Mouse (Mus musculus): Measurements from ENCODE around the gene Hadhb. TPM values are rescaled to one million over a fixed set of nuclear protein-coding genes. Genes with fewer than 3 reads are reported as not detected.

Hadhb gene
- polyA plus RNA-seq, 1 experiment from 2014 or later: 53.6 TPM

DNA sequence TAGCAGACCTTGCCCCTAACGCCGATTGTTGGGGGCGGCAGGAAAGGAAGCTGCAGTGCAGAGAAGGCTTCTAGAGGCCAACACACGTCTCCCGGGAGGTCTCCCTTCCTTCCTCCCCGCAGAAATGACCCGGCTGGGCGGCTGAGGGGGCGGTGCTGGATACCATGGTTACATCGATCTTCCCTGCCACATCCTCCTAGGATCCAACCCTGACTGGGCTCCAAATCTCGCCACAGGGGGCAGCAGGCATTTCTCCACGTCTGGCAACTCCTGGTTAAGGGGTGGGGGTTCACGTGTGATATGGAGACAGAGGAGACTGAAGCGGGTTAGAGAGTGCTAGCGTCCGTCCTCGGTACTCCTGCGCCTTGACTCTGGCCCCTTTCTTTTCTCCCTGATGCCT lies 43.9 kb upstream of the Hadhb start:
- no peak overlapping the region for H3K9ac ChIP-seq (ENCODE audit: low read depth, low read length)
- no peaks in the 10 kb centered on the region for H3K27me3 ChIP-seq (ENCODE audit: control insufficient read depth, insufficient read depth, low read depth, low read length)
- H3K4me3 ChIP-seq (ENCODE audit: low read depth, low read length): peak overlapping the region; percentile 18
- H3K4me1 ChIP-seq (ENCODE audit: control insufficient read depth, insufficient read depth, low read length): peaks cover 35% of the 10 kb centered on the region
- peak overlapping the region; percentile 58 for H3K27ac ChIP-seq (ENCODE audit: low read length)
- peak; percentile 23 for ATAC-seq
- no peaks in the 10 kb centered on the region for H3K9me3 ChIP-seq (replicated peaks; ENCODE audit: control insufficient read depth, low read length, poor library complexity, severe bottlenecking)
- H3K4me2 ChIP-seq (ENCODE audit: low read length): peak overlapping the region; percentile 49
- H3K36me3 ChIP-seq (ENCODE audit: control insufficient read depth, insufficient read depth, low read length): no peaks in the 10 kb centered on the region
- WGBS: 5% methylated on average over 18 of the region's 18 CpGs

GRCm38 (mm10) chr5:30111771-30112170 lies 43.3 kb upstream of the Hadhb start:
- no peak overlapping the region for H3K27ac ChIP-seq (ENCODE audit: low read length)
- H3K9me3 ChIP-seq (replicated peaks; ENCODE audit: control insufficient read depth, low read length, poor library complexity, severe bottlenecking): no peaks in the 10 kb centered on the region
- ATAC-seq: no peak
- H3K4me1 ChIP-seq (ENCODE audit: control insufficient read depth, insufficient read depth, low read length): peaks cover 28% of the 10 kb centered on the region
- H3K27me3 ChIP-seq (ENCODE audit: control insufficient read depth, insufficient read depth, low read depth, low read length): no peaks in the 10 kb centered on the region
- H3K4me3 ChIP-seq (ENCODE audit: low read depth, low read length): no peak overlapping the region
- H3K36me3 ChIP-seq (ENCODE audit: control insufficient read depth, insufficient read depth, low read length): peaks cover 4% of the 10 kb centered on the region; the same call in 1 of the 2 replicates
- no peak overlapping the region for H3K4me2 ChIP-seq (ENCODE audit: low read length)
- H3K9ac ChIP-seq (ENCODE audit: low read depth, low read length): no peak overlapping the region
- 67% methylated on average over 3 of the region's 3 CpGs for WGBS

- Histone ChIP-seq H3K4me3 (ENCODE audit: low read depth, low read length) (no peak overlapping the region), H3K9me3 (replicated peaks; ENCODE audit: control insufficient read depth, low read length, poor library complexity, severe bottlenecking) (no peaks in the 10 kb centered on the region), H3K27me3 (ENCODE audit: control insufficient read depth, insufficient read depth, low read depth, low read length) (no peaks in the 10 kb centered on the region), H3K4me1 (ENCODE audit: control insufficient read depth, insufficient read depth, low read length) (peaks cover 20% of the 10 kb centered on the region), H3K36me3 (ENCODE audit: control insufficient read depth, insufficient read depth, low read length) (peaks cover 4% of the 10 kb centered on the region; the same call in 1 of the 2 replicates), H3K27ac (ENCODE audit: low read length) (no peak overlapping the region), H3K4me2 (ENCODE audit: low read length) (no peak overlapping the region), H3K9ac (ENCODE audit: low read depth, low read length) (no peak overlapping the region)
- WGBS: 90% methylated on average over 3 of the region's 3 CpGs
- ATAC-seq: no peak
Measured at GRCm38 (mm10) chr5:30112533-30113068, 42.4 kb upstream of the Hadhb start.

DNA sequence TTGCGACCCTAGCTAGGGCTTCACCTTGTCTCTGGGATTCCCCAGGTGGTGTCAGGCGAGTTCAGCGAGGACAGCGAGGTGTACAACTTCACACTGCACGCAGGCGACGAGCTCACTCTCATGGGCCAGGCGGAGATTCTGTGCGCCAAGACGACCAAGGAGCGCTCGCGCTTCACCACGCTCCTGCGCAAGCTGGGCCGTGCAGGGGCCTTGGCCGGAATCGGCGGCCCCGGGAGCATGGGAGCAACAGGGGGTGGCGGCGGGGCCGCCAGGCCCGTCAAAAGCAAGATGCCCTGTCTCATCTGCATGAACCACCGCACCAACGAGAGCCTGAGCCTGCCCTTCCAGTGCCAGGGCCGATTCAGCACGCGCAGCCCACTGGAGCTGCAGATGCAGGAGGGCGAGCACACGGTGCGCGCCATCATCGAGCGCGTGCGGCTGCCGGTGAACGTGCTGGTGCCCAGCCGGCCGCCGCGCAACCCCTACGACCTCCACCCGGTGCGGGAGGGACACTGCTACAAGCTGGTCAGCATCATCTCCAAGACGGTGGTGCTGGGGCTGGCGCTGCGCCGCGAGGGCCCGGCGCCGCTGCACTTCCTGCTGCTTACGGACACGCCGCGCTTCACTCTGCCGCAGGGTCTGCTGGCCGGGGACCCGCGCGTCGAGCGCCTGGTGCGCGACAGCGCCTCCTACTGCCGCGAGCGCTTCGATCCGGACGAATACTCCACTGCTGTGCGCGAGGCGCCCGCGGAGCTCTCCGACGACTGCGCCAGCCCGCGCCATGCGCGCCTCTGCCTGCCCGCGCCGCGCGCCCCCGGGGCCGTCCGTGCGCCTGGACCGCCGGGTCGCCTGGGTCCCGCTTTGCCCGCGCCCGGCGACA lies 40.9 kb upstream of the Hadhb start:
- no peaks in the 10 kb centered on the region for H3K9me3 ChIP-seq (replicated peaks; ENCODE audit: control insufficient read depth, low read length, poor library complexity, severe bottlenecking)
- no peaks in the 10 kb centered on the region for H3K27me3 ChIP-seq (ENCODE audit: control insufficient read depth, insufficient read depth, low read depth, low read length)
- H3K9ac ChIP-seq (ENCODE audit: low read depth, low read length): peak overlapping the region; percentile 72
- peak overlapping the region; percentile 58 for H3K4me3 ChIP-seq (ENCODE audit: low read depth, low read length)
- WGBS: 2% methylated on average over 90 of the region's 103 CpGs
- H3K27ac ChIP-seq (ENCODE audit: low read length): peak overlapping the region; percentile 73
- peaks cover 10% of the 10 kb centered on the region; the same call in 1 of the 2 replicates for H3K36me3 ChIP-seq (ENCODE audit: control insufficient read depth, insufficient read depth, low read length)
- peak; percentile 87 for ATAC-seq
- H3K4me2 ChIP-seq (ENCODE audit: low read length): peak overlapping the region; percentile 74
- peaks cover 18% of the 10 kb centered on the region for H3K4me1 ChIP-seq (ENCODE audit: control insufficient read depth, insufficient read depth, low read length)

DNA sequence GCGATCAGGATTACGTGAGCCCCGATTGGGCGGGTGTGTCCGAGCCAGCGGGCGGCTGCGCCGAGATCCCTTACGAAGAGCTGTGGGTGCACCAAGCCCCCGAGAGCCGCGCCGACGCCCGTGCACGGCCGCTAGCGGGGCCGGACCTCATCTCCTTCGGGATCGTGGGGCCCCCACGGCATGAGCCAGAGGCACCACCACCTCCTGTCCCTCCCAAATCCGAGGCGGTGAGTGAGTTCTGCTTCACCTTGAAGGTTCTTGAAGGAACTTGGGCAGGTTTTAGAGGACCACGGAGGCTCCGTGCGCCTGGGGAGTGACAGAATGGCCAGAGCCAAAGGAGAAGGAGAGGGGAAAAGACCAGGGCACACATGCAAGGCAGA lies 40.3 kb upstream of the Hadhb start:
- Histone ChIP-seq H3K36me3 (ENCODE audit: control insufficient read depth, insufficient read depth, low read length) (peaks cover 10% of the 10 kb centered on the region; the same call in 1 of the 2 replicates), H3K9ac (ENCODE audit: low read depth, low read length) (peak overlapping the region; percentile 72), H3K4me3 (ENCODE audit: low read depth, low read length) (peak overlapping the region; percentile 58), H3K4me1 (ENCODE audit: control insufficient read depth, insufficient read depth, low read length) (peaks cover 18% of the 10 kb centered on the region), H3K27me3 (ENCODE audit: control insufficient read depth, insufficient read depth, low read depth, low read length) (no peaks in the 10 kb centered on the region), H3K27ac (ENCODE audit: low read length) (no peak overlapping the region), H3K4me2 (ENCODE audit: low read length) (peak overlapping the region; percentile 74), H3K9me3 (replicated peaks; ENCODE audit: control insufficient read depth, low read length, poor library complexity, severe bottlenecking) (no peaks in the 10 kb centered on the region)
- WGBS: 6% methylated on average over 21 of the region's 28 CpGs
- no peak; the same call in 1 of the 2 replicates for ATAC-seq

GRCm38 (mm10) chr5:30115718-30116117 lies 39.3 kb upstream of the Hadhb start:
- peaks cover 10% of the 10 kb centered on the region; the same call in 1 of the 2 replicates for H3K36me3 ChIP-seq (ENCODE audit: control insufficient read depth, insufficient read depth, low read length)
- no peaks in the 10 kb centered on the region for H3K9me3 ChIP-seq (replicated peaks; ENCODE audit: control insufficient read depth, low read length, poor library complexity, severe bottlenecking)
- H3K4me1 ChIP-seq (ENCODE audit: control insufficient read depth, insufficient read depth, low read length): peaks cover 11% of the 10 kb centered on the region
- ATAC-seq: no peak
- no peak overlapping the region for H3K4me3 ChIP-seq (ENCODE audit: low read depth, low read length)
- no peak overlapping the region for H3K4me2 ChIP-seq (ENCODE audit: low read length)
- no peaks in the 10 kb centered on the region for H3K27me3 ChIP-seq (ENCODE audit: control insufficient read depth, insufficient read depth, low read depth, low read length)
- H3K9ac ChIP-seq (ENCODE audit: low read depth, low read length): no peak overlapping the region
- WGBS: 45% methylated on average over 10 of the region's 10 CpGs
- H3K27ac ChIP-seq (ENCODE audit: low read length): no peak overlapping the region

GRCm38 (mm10) chr5:30118018-30118417 lies 37.0 kb upstream of the Hadhb start:
- Histone ChIP-seq H3K27me3 (ENCODE audit: control insufficient read depth, insufficient read depth, low read depth, low read length) (no peaks in the 10 kb centered on the region), H3K9me3 (replicated peaks; ENCODE audit: control insufficient read depth, low read length, poor library complexity, severe bottlenecking) (no peaks in the 10 kb centered on the region), H3K27ac (ENCODE audit: low read length) (no peak overlapping the region), H3K9ac (ENCODE audit: low read depth, low read length) (no peak overlapping the region), H3K36me3 (ENCODE audit: control insufficient read depth, insufficient read depth, low read length) (peaks cover 27% of the 10 kb centered on the region), H3K4me2 (ENCODE audit: low read length) (no peak overlapping the region), H3K4me3 (ENCODE audit: low read depth, low read length) (no peak overlapping the region), H3K4me1 (ENCODE audit: control insufficient read depth, insufficient read depth, low read length) (0 out of 2 replicates have a peak, but pooled peaks cover 3% of the 10 kb centered on the region)
- WGBS: 92% methylated on average over 1 of the region's 1 CpGs
- ATAC-seq: no peak

DNA sequence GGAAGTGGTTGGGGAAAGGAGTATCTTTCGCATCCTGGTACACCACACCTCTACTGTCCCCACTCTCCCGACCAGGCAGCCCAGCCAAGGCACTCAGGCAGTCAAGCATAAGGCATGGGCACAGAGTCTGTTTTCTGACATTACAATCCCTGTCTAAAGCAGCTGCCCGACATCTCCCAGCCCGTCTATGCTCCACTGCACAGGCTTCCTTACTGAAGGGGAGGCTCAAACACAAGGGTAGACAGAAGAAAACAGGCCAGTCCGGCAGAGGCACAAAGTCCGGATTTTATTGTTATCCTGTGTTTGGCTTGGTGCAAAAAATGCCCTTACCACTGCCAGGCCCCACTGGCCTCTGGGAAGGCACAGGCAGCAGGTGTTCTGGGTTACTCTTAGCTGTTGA lies 35.9 kb upstream of the Hadhb start:
- no peak overlapping the region for H3K4me3 ChIP-seq (ENCODE audit: low read depth, low read length)
- no peaks in the 10 kb centered on the region for H3K9me3 ChIP-seq (replicated peaks; ENCODE audit: control insufficient read depth, low read length, poor library complexity, severe bottlenecking)
- H3K27ac ChIP-seq (ENCODE audit: low read length): no peak overlapping the region
- no peak for ATAC-seq
- H3K4me1 ChIP-seq (ENCODE audit: control insufficient read depth, insufficient read depth, low read length): no peaks in the 10 kb centered on the region
- 87% methylated on average over 6 of the region's 6 CpGs for WGBS
- no peak overlapping the region for H3K4me2 ChIP-seq (ENCODE audit: low read length)
- H3K9ac ChIP-seq (ENCODE audit: low read depth, low read length): no peak overlapping the region
- H3K27me3 ChIP-seq (ENCODE audit: control insufficient read depth, insufficient read depth, low read depth, low read length): no peaks in the 10 kb centered on the region
- H3K36me3 ChIP-seq (ENCODE audit: control insufficient read depth, insufficient read depth, low read length): peaks cover 33% of the 10 kb centered on the region

GRCm38 (mm10) chr5:30120106-30120505 lies 34.9 kb upstream of the Hadhb start:
- no peak overlapping the region for H3K4me2 ChIP-seq (ENCODE audit: low read length)
- H3K4me3 ChIP-seq (ENCODE audit: low read depth, low read length): no peak overlapping the region
- no peaks in the 10 kb centered on the region for H3K27me3 ChIP-seq (ENCODE audit: control insufficient read depth, insufficient read depth, low read depth, low read length)
- H3K36me3 ChIP-seq (ENCODE audit: control insufficient read depth, insufficient read depth, low read length): peaks cover 42% of the 10 kb centered on the region
- H3K4me1 ChIP-seq (ENCODE audit: control insufficient read depth, insufficient read depth, low read length): no peaks in the 10 kb centered on the region
- H3K9me3 ChIP-seq (replicated peaks; ENCODE audit: control insufficient read depth, low read length, poor library complexity, severe bottlenecking): no peaks in the 10 kb centered on the region
- no peak overlapping the region for H3K9ac ChIP-seq (ENCODE audit: low read depth, low read length)
- no peak for ATAC-seq
- no peak overlapping the region for H3K27ac ChIP-seq (ENCODE audit: low read length)
- 91% methylated on average over 7 of the region's 7 CpGs for WGBS

Data from midbrain, embryonic 16.5 days (tissue).